Mouse (Mus musculus) ovary, postnatal 14 days (tissue): Measurements from ENCODE around the gene Zfyve27.

Source experiments
- DNase-seq: peaks from one replicate; pipeline ENCODE4 v3.0.0; 2022; ENCODE audit warnings: low spot score

Gene Zfyve27

GRCm38 (mm10) chr19:42142757-42143156 lies 21.0 kb upstream of the Zfyve27 start:
- DNase-seq, result no peak

- no peak for DNase-seq
Observed at GRCm38 (mm10) chr19:42144067-42144466, 19.7 kb upstream of the Zfyve27 start.

GRCm38 (mm10) chr19:42144541-42145167 lies 19.1 kb upstream of the Zfyve27 start:
- DNase-seq, result peak; percentile 82

- DNase-seq, result no peak
Observed at GRCm38 (mm10) chr19:42145210-42145609, 18.5 kb upstream of the Zfyve27 start.

- no peak for DNase-seq
Observed at GRCm38 (mm10) chr19:42145731-42146130, 18.0 kb upstream of the Zfyve27 start.

- no peak for DNase-seq
Observed at GRCm38 (mm10) chr19:42146276-42147010, 17.3 kb upstream of the Zfyve27 start.

- peak; percentile 69 for DNase-seq
Observed at GRCm38 (mm10) chr19:42147170-42147768, 16.5 kb upstream of the Zfyve27 start, which contains the start of gene Marveld1. Gene Marveld1, plus strand, starts transcription at chr19:42147400.

GRCm38 (mm10) chr19:42147769-42148568 lies 15.8 kb upstream of the Zfyve27 start:
- DNase-seq, result peak; percentile 52

GRCm38 (mm10) chr19:42148569-42148860 lies 15.2 kb upstream of the Zfyve27 start:
- no peak for DNase-seq

GRCm38 (mm10) chr19:42151990-42152389 lies 11.8 kb upstream of the Zfyve27 start:
- DNase-seq, result peak; percentile 85

GRCm38 (mm10) chr19:42157493-42158237 lies 6.1 kb upstream of the Zfyve27 start:
- no peak for DNase-seq

GRCm38 (mm10) chr19:42158246-42159017 lies 5.3 kb upstream of the Zfyve27 start:
- DNase-seq, result no peak

- no peak for DNase-seq
Observed at GRCm38 (mm10) chr19:42164188-42164587, 437 bp downstream of the Zfyve27 start.

GRCm38 (mm10) chr19:42166130-42166529 lies 2.4 kb downstream of the Zfyve27 start:
- DNase-seq, result peak; percentile 89

GRCm38 (mm10) chr19:42166766-42167165 lies 3.0 kb downstream of the Zfyve27 start:
- no peak for DNase-seq

- DNase-seq, result no peak
Observed at GRCm38 (mm10) chr19:42167489-42167888, 3.7 kb downstream of the Zfyve27 start.

- no peak for DNase-seq
Observed at GRCm38 (mm10) chr19:42169322-42169975, 5.7 kb downstream of the Zfyve27 start.

GRCm38 (mm10) chr19:42170025-42170969 lies 6.5 kb downstream of the Zfyve27 start:
- peak; percentile 84 for DNase-seq

- DNase-seq, result no peak
Observed at GRCm38 (mm10) chr19:42176841-42177240, 13.1 kb downstream of the Zfyve27 start.
